Mouse (Mus musculus): ENCODE measurements around the gene Dpm3.

DNA sequence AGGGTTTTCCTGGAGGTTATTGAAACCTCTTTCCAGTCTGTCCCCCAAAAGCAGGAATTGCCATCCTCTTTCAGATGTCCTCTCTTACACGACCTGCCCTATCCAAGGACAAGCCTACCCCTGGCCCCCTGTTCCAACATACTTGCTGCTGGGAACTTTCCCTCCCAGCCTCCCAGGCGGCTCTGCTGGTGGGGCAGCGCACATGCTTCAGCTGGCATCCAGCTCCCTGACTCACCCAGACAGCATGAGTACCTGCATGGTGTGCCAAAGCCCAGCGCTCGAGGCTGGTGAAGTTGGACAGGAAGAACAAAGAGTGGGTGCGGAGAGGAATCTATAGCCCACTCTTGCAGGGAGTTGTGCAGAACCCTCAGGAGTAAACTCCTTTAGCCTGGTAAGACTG, 11.7 kb downstream of the Dpm3 start:
- TF ChIP-seq CTCF (IDR thresholded peaks at IDR 0.05; ENCODE audit: control insufficient read depth, insufficient read depth, insufficient read length) = no peak
- TF ChIP-seq USF1 (IDR thresholded peaks at IDR 0.05; ENCODE audit: low read depth) = no peak
- peak; percentile 95 for TF ChIP-seq MAX (IDR thresholded peaks at IDR 0.05)
- no peak for TF ChIP-seq MYOG (IDR thresholded peaks at IDR 0.05; ENCODE audit: control insufficient read depth, extremely low read depth, insufficient read length)
- no peak for TF ChIP-seq CEBPB (IDR thresholded peaks at IDR 0.05; ENCODE audit: low read depth)
- no peak for TF ChIP-seq MYOD1 (IDR thresholded peaks at IDR 0.05; ENCODE audit: control insufficient read depth, insufficient read length, low read depth)
- TF ChIP-seq FOSL1 (IDR thresholded peaks at IDR 0.05; ENCODE audit: insufficient read depth, low read length, poor library complexity, severe bottlenecking) = no peak
